Mouse (Mus musculus): ENCODE data around the gene Trappc1.
"Not testable (repeated sequence)": the region's sequence is repeated elsewhere in the genome, so short reads cannot be mapped to it uniquely, and the experiment has no call there.

Gene Trappc1

DNA sequence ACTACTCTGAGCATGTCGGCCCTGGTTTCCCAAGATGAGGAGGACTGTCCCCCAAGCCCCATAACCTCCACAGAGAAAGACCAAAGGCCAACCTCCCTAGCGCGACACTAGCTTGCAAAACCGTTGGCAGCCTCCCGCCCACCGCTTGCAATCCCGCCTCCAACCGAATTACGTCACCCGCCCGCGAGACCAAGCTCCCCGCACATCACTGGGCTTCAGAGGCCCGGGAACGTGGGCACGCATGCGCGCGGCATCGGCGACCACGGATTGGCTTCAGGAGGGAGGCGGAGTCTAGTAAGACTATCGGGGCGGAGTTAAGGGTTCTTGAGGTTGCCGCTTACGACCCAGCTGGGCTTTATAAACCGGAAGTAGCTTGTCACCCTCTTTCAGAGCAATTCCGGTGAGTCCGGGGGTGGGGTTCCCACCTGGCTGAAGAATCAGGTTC lies at the start of gene Trappc1, which contains the start of gene Cntrob:
TSS of gene Trappc1 (plus strand) at position 314 of the 445 bp plus-strand sequence.
TSS of gene Cntrob (minus strand) at position 109 of the 445 bp plus-strand sequence.
- peak; percentile 99 for DNase-seq (ENCODE audit: low read depth)

DNA sequence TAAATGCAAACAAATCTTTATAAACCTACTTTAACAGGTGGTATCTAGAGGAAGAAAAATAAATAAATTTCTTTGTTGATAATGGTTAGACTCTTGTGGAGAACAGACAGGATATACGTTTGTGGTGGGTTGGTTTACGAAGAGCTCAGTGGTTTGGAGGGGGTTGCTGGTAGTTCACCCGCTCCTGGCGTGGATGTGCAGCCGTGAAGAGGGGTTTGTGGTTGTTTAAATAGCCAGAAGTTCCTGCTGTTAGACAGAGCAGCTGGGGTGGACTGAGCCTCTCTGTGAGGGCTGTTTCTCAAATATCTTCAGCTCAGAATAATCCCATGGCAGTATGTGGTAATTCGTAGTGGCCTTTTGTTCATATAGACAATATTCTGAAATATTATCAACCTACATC lies 48.1 kb upstream of the Trappc1 start:
- DNase-seq (ENCODE audit: low read depth), result no peak

DNA sequence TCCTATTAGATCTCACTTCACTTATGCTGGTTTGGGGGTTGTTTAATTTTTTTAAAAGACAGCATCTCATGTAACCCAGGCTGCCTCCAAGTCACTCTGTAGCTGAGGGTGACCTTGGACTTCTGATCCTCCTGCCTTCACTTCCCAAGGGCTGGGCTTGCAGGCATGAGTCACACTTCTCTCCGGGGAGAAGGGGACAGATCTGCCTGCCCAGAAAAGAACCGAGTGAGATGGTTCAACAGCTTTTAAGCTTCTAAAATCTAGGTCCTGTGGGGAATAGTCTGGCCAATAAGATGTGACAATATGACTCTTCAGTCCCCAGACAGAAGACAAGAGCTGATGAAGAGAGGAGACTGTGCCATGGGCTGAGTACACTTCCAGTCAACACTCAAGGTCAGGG lies 47.7 kb upstream of the Trappc1 start:
- DNase-seq (ENCODE audit: low read depth), result no peak

- DNase-seq (ENCODE audit: low read depth), result no peak
Measured at GRCm38 (mm10) chr11:69277267-69277666, 46.5 kb upstream of the Trappc1 start.

GRCm38 (mm10) chr11:69291111-69291510 lies 32.7 kb upstream of the Trappc1 start:
- DNase-seq (ENCODE audit: low read depth), result no peak

- DNase-seq (ENCODE audit: low read depth), result no peak
Measured at GRCm38 (mm10) chr11:69295286-69295685, 28.5 kb upstream of the Trappc1 start.

DNA sequence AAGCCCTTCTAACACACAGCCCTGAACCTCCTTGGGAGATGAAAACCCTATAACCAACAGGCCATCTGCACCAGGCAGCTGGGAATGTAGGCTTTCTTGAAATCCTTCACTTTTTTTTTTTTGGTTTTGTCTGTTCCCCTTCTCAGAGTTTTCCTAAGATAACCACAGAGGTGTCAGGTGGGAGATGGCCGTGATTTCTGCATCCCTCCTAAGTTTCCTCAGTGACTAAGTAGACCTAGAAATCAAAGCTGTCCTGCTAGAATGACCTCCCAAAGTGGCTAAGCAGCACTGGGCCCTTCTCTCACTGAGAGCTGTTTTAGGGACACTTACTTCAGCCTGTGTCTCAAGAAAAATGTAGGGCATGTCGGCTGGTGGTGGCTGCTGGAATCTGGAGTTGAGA lies 26.0 kb upstream of the Trappc1 start:
- no peak for DNase-seq (ENCODE audit: low read depth)

DNA sequence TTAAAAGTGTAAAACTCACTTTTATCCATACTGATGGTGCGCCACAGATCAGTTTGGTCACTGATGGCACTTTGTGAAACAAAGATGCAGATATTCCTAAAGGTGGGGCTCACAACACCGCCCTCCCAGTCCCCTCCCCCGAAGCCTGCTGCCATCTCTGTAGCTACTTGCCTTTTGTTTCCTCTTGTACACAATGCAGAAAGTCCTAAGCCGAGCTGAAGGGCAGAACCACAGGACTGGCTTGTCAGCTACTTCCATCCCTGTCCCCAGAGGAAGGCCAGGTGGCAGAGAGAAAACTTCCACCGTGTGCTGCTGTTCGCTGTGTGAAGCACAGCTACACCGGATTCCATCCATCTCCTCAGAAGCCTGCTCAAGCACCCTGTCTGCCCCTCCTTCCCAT lies 25.5 kb upstream of the Trappc1 start:
- no peak for DNase-seq (ENCODE audit: low read depth)

DNA sequence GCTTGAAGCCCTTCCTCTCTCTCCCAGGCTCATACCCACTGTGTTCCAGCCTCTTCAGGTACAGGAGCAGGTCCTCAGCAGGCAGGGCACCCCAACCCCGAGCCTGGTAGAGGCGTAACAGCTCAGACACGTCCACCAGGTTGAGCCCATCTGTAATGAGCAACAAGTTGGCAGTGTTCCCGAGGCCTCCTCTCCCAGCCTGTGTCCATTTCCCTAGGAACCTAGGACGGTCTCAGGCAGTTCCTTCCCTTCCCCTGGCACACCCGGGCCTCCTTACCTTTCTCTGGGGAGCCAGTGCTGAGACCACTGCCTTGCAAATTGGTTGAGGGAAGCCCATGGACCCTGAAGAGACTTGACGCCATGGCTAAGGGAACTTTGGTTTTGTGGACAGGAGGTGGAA lies 21.0 kb upstream of the Trappc1 start:
- no peak for DNase-seq (ENCODE audit: low read depth)

- DNase-seq (ENCODE audit: low read depth), result no peak
Measured at GRCm38 (mm10) chr11:69305291-69305690, 18.5 kb upstream of the Trappc1 start.

DNA sequence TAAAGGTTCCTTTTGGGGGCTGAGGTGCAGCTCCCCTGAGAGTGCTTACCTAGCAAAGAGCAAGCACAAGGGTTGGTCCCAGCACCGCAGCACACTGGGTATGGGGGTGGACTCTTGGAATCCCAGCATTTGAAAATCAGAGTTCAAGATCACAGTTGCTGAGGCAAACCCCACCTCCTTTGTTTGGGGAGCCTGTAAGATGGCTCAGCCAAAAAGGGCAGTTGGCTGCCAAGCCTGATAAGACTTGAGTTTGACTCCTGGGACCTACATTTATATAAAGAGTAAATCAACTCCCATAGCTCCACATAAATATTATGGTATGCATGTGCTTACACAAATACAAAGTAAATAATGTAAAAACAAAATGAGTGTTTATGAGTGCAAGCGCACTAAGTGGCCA lies 17.7 kb upstream of the Trappc1 start:
- DNase-seq (ENCODE audit: low read depth), result no peak

DNA sequence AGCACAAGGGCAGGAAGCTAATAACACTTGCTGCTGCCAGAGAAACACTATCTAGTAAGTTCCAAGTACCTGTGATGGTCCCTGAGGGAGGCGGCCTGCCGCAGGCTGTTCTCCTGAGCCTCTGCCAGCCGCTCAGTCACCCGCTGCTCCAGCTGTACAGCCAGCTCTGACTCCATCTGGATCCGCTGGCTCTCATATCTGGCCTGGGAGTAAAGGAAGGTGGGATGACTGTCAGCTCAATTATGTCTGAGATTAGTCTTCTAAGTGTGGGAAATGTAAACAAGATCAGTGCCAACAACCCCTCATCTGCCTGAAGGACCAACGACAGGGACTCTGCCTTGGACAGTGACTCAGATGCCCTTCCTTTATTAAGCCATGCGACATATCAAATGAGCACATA lies 12.5 kb upstream of the Trappc1 start:
- DNase-seq (ENCODE audit: low read depth), result no peak

DNA sequence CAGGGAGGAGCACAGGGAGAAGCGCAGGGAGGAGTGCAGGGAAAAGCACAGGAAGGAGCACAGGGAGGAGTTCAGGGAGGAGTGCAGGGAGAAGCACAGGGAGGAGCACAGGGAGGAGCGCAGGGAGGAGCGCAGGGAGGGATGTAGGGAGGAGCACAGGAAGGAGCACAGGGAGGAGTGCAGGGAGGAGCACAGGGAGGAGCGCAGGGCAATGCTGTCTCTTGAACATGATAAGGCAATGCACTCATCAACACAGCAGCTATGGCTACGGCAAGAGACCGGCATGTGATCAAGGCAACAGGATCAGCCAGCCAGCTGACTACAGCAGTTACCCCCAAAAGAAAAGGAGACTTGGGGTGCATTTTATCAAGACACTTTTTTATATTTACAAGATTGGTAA lies 7.4 kb upstream of the Trappc1 start:
- no peak for DNase-seq (ENCODE audit: low read depth)

- not testable (repeated sequence) for DNase-seq (ENCODE audit: low read depth)
Measured at GRCm38 (mm10) chr11:69318000-69318399, 5.8 kb upstream of the Trappc1 start.

- no peak for DNase-seq (ENCODE audit: low read depth)
Measured at GRCm38 (mm10) chr11:69321580-69321979, 2.2 kb upstream of the Trappc1 start.

- DNase-seq (ENCODE audit: low read depth), result no peak
Measured at GRCm38 (mm10) chr11:69322010-69322409, 1.8 kb upstream of the Trappc1 start.

DNA sequence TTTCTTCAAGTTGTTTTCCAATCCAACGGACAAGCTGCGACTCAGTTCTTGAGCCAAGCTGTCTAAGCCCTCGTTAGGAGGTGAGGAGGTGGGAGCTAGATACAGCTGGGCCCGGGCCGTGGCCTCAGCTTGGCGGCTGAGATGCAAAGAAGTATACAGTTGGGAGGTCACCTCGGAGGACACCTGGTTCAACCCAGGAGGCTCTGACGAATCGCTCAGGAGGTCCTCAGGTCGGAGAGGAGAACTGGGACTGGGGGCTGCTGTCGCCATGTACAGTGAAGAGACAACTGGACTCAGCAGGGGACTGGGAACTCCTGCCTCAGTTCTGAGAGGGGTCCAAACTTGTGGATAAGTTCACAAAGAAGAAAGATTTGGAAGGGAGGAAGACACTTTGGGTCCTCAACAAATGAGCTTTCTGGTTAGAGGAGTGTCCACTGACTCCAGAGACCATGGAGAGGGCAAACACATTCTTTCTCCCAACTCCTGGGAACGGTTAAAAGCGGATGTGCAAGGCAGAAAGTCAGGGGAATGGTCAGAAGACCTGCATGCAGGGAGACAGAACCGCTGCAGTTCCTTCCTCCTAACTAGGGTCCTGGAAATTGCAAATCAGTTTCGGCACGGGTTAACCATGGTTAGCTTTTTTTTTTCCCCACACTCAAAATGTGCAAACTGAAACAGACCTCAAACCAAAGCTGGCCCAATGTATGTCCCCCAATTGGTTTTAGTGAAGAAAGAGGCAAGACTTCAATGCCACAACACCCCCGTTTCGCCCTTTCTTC lies 898 bp upstream of the Trappc1 start:
- no peak for DNase-seq (ENCODE audit: low read depth)

GRCm38 (mm10) chr11:69324749-69325148 lies 969 bp downstream of the Trappc1 start:
- DNase-seq (ENCODE audit: low read depth), result no peak

GRCm38 (mm10) chr11:69325628-69326407 lies 2.0 kb downstream of the Trappc1 start, which contains the start of gene Kcnab3:
TSS of gene Kcnab3 (plus strand) at chr11:69326258.
- DNase-seq (ENCODE audit: low read depth), result no peak

- no peak for DNase-seq (ENCODE audit: low read depth)
Measured at GRCm38 (mm10) chr11:69326408-69327156, 2.8 kb downstream of the Trappc1 start.

DNA sequence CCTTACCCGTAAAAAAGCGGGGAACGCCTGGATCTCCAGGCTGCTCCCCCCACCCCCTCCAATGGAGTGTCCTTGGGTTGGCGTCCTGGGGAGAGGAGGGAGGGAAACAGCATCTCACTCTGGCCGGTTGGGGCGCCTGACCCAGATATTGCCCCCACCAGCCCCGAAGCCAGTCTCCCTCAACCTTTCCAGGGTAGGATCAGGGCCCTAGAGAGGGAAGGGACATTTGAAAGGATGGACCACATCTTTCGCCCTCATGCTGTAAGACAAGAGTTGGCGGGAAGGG lies 3.3 kb downstream of the Trappc1 start:
- no peak for DNase-seq (ENCODE audit: low read depth)

DNA sequence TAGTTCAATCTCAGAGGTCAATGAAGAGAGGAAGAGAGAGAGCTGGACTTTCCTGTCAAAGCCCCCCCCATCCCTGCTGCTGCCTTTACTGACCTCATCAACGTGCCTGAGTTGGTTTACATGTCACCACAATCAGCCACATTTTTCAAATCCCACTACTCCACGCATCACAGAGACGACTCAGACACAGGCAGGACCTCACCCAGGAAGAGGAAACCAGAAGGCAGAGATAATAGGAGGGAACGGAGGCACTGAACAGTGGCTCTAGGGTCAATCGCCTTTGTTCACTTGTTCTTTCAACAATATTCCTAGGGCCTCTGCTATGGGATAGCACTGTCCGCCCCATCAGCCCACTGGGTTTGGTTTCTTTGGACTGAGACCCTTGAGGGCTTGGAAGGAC lies 3.9 kb downstream of the Trappc1 start:
- no peak for DNase-seq (ENCODE audit: low read depth)

DNA sequence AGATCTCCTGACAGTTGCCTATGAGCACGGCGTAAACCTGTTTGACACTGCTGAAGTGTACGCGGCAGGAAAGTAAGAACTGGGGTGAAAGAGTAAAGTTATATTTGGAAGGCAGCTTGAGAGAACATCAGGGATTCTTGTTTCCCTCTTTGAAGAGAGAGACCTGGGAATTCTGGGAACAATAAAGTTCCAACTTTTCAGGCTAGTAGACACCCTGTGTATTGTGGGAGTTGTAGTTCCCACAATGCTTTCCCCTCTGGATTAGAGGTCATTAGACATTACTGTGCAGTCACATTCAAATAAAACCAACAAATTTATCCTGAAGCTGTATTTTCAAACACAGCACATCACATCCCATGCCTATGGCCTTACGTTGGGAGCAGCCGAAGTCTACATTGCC lies 4.7 kb downstream of the Trappc1 start:
- DNase-seq (ENCODE audit: low read depth), result no peak
